Mouse (Mus musculus) ovary, postnatal 36 days (tissue): ENCODE measurements around the gene Tgif1.

Experiments used
- DNase-seq: peaks from one replicate; pipeline ENCODE4 v3.0.0; 2022; ENCODE audit warnings: low spot score, mixed read lengths

Gene Tgif1

GRCm38 (mm10) chr17:70853436-70853905 is at the start of gene Tgif1:
Tgif1 (minus strand) TSS chr17:70853546.
- DNase-seq: peak; percentile 60

- no peak for DNase-seq
Measured at GRCm38 (mm10) chr17:70900660-70901059, 47.3 kb upstream of the Tgif1 start.

GRCm38 (mm10) chr17:70899642-70900041 is 46.3 kb upstream of the Tgif1 start:
- DNase-seq: no peak

DNA sequence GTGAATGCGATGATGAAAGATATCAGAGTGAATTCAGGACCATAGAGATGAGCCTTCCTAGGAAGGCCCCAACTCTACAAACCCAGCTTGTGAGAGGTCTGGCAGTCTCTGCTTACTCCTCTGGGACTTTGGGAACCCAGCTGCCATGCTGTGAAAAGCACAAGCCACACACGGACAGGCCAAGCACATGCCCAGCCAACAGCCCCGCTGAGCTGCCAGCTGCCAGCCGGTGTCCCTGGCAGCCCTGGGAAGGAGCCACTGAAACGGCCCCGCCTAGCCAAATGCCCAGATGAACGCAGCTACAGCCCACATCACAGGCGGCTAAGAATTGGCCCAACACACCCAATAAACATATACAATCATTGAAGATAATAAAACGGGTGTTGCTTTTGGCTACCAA is 41.5 kb upstream of the Tgif1 start:
- no peak for DNase-seq

- DNase-seq: no peak
Measured at GRCm38 (mm10) chr17:70893151-70893550, 39.8 kb upstream of the Tgif1 start.

GRCm38 (mm10) chr17:70892288-70893096 is 39.1 kb upstream of the Tgif1 start:
- DNase-seq: no peak

- DNase-seq: no peak
Measured at GRCm38 (mm10) chr17:70890571-70890970, 37.2 kb upstream of the Tgif1 start.

DNA sequence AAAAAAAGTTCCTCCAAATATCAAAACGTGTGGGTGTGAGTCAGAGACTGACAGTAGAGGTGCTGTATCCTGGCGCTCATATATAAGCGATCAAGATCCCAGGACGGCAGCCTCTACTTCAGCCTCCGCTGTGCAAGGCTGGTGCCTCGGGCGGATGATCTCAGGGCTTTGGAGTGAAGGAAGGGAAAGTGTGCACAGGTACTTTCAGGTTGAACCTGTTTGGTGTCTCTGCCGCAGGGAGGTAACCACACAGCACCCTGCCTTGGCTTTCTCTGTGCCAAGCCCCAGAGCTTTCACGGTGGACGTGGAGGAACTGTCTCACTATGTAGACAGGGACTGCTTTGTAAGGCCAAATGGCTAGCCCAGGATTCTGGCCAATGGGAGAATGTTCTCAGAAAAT is 35.3 kb upstream of the Tgif1 start:
- no peak for DNase-seq

- no peak for DNase-seq
Measured at GRCm38 (mm10) chr17:70887848-70888247, 34.5 kb upstream of the Tgif1 start.

DNA sequence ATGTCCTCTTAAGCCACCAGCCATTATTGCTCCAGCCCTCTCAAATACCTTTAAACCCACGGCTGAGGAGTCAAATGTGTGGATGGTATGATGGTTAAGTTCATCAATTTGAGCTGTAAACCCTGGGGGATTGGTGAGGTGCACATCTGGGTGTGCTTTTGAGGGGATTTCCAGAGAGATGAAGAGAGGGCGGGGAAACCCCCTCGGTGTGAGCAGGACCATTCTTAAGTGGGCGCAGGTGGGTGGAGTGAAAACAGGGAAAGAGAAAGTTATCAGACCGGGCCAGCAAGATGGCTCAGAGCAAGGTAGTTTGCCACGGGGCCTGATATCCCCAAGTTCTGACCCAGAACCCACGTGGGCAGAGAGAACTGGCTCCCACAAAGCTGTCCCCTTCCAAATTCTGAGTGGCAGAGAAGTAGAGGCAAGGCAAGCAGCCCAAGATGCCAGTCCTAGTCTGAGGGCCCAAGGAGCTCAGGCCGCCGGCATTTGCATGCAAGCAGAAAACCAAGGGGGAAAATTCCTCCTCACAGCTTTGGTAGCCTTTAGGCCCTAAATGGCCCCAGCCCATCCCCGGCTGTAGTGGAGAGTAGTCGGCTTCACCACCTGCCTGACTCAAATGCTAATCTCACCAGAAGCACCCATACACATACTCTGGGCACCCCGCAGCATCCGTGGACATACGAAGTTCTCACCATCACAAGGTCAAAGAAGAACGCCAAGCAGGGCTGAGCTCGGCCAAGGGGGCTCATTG is 33.5 kb upstream of the Tgif1 start:
- no peak for DNase-seq

DNA sequence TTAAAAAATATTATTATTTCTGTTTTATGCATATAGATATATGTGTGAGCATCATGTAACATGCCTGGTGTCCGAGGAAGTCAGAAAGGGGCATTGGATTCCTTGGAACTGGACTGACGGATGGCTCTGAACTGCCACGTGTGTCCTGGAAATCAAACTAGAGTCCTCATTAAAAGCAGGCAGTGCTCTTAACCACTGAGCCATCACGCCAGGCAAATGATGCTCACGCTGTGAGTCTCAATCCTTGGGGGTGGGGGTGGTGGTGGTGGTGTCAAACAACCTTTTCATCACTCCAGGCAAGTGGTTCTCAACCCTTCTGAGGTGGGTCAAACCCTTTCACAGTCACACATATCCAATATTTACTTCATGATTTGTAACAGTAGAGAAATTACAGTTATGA is 32.5 kb upstream of the Tgif1 start:
- DNase-seq: no peak

DNA sequence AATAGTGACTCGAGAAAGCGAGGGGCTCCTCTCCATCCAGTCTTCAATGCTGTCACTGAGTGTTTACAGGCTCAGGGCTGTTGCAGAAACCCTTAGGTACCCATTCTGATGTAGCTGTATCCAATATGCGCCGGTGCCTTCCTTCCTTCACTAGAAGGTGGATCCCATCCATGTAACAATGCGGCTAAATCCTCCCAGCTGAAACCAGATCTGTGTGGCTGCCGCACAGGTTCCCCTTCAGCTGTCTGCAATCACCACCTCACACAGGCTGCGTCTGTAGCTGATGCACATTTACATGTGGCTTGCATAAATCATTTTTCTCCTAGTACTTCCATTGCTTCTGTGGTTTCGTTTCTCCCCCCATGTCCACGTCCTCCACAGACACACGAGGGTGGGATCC is 28.6 kb upstream of the Tgif1 start:
- DNase-seq: no peak

DNA sequence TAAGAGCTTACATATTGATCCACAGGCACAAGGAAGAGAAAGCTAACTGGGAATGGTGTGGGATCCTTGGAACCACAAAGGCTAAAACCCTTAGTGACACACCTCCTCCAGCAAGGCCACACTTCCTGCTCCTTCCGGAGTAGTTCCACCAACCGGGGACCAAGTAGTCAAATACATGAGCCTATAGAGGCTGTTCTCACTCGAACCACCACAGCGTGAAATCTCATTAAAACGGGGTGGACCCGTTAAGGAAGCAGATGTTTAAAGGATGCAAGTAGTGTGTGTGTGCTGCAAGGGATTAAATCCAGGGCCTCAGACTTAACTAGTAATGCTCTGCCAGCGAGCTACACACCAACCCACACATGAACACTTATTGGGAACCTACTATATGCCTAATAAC is 27.8 kb upstream of the Tgif1 start:
- DNase-seq: no peak

DNA sequence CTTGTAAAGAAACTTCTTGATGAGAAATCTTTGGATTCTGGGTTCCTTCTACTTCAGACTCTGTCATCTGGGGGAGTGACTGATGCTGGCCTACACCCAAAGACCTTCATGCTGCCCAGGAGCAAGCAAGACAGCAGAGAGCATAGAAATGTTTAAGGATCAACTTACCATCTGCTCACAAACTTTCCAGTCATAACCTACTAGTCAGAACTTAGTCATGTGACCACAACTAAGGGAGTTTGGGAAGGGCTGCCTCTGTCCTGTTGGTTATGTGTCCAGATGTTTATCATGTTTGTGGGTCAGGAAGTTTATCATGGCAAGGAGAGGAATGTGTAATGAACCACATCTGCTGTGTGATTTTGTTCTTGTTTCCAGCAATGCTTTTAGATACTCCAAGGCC is 24.9 kb upstream of the Tgif1 start:
- DNase-seq: no peak

- DNase-seq: no peak
Measured at GRCm38 (mm10) chr17:70873778-70874124, 20.4 kb upstream of the Tgif1 start.

DNA sequence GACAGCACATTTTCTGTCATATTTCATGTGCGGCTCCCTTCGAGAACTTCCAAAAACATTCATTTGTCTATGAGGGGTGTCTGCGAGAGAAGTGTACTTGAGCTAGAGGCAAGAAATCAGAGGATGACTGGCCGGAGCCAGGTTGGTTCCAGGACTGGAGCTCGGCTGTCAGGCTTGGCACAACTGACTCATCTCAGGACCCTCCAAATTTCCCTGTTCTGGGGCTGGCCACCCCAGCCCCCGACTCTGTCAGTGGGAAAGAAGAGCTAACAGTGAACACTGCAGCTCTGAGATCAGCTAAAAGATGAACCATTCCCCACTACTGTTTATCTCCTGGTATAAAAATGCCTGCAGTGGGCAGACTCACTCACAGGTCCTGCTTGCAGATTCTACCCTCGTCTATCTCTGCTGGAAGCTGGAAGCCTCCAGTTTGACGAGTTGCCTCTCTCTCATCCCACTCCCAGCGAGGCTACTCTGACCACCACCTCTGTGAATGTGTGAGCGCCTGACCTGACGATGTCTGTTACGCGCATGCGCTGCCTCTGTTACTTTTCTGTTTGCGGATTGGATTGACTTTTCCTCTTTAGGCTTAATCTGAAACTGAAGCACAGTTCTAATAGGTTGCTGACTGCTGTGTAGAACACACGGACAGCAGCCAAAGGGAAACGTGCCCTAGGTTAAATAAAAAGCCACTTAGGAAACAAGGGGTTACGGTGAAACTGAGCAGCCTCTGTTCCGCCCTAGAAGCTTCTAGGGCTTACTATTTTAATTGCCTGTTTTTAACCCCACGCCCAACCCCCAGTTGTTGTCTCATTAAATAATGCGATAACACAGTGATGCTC is 19.8 kb upstream of the Tgif1 start:
- DNase-seq: no peak

DNA sequence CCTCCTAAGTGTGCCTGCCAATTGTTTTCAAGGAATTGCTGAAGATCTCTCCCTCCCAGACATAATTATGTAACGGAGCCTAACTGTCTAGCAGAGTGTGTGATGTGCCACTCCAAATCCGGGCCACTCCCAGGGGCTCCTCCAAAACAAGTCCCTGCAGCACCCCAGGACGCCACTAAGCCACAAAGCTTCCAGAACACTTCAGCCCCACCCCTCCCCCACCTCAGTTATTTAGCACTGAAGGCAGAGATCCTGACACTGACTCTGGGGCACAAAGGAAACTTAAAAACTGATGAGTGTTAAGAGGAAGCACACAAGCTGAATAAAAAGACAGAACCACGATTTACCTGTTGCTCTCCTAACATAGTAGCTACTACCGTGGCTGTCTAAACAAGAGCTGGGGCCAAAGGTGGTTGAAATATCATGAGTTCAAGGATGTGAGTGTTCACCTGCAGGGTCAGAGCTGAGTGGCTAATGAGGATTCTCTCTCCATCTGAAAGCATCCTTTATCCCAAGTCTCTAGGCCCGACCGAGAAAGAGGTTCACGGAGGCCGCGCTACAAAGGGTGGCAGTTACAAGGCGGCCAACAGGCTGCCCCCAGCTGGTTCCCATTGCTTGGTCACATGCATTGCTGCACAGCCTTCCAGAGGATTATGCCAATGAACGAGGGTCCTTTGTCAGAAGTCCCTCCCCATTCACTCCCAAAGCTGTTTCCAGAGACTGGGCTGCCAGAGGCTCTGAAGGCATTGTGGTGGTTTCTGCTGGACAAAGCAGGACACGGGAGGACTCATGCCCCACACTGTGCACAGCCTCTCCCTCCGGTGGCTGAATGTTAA is 19.0 kb upstream of the Tgif1 start:
- DNase-seq: no peak

- DNase-seq: no peak
Measured at GRCm38 (mm10) chr17:70871676-70872075, 18.3 kb upstream of the Tgif1 start.

DNA sequence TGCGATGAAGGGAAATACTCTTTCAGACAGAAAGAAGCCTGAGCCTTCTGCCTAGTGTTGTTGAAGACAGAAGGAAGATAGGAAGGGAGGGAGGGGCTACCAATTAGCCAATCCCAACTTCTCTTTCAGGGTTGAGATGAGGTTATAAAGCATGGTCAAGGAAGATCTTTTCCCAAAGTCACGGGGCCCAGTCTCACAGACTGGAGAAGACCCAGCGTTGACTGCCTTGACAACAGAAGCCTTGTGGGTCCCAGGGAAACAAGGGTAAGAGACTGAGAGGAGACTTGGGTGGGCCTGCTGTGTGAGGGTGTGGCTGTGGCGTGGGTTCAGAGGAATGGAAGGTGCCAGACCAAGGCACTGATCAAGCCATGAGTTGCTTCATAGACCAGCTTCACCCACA is 17.2 kb upstream of the Tgif1 start:
- DNase-seq: no peak

DNA sequence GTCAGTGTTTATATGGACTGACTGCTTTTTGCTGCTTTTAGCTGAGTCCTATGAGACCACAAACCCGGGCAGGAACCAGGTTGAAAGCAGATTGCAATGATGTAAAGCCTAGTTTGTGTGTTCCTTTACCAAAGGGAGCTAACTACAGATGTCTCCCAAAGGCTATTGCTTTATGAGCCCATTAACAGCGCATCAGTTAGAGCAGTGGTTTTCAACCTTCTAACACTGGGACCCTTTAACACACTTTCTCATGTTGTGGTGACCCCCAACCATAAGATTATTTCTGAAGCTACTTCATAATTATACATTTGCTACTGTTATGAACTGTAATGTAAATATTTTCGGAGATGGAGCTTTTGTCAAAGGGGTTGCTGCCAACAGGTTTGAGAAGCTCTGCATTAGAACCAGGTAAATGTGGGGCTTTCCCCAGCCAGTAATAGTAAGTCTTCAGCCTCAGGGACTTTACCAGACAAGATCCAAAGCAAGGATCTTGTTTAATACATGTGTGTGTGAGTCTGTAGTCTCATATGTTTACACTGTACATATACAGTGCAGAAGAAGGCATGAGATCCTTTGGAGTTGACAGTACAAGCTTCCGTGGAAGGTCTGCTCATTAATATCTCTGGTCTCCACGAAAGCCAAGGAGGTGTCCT is 15.4 kb upstream of the Tgif1 start:
- no peak for DNase-seq

DNA sequence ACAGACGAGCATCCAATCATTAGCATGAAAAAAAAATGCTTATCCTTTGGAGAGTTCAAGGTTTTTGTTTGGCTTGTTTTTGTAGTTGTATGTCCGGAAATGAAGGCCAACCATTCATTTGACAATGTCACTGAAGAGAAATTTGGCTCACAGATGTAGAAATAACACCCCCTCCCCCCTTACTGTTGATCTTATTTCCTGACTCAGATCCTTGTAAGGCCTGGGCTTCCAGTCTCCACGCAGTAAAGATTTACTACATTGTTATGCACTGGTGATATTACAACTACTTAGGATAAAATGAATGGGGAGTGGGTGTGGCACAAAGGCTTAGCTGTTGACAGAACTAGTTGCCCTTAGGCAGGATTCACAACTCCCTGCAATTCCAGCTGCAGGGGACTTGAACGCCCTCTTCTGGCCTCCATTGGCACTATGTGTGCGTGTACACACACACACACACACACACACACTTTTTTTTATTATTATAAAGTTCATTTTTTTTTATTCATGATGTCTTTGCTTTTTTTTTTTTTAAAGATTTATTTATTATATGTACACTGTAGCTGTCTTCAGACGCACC is 13.3 kb upstream of the Tgif1 start:
- DNase-seq: no peak
